Mouse (Mus musculus) erythroblast, embryonic 14.5 days (primary cell): Measurements from ENCODE around the gene Ak8. TPM values are rescaled to one million over a fixed set of nuclear protein-coding genes. Genes with fewer than 3 reads are reported as not detected.

Source experiments
- H3K27me3 ChIP-seq: 2 replicates; pipeline ENCODE4 v1.6.1; 2012; ENCODE audit warnings: inconsistent platforms; ENCODE audit not compliant: control insufficient read depth
- H3K36me3 ChIP-seq: 2 replicates; pipeline ENCODE4 v1.6.1; 2012; ENCODE audit warnings: mild to moderate bottlenecking, inconsistent platforms; ENCODE audit not compliant: control insufficient read depth
- H3K4me1 ChIP-seq: 2 replicates; pipeline ENCODE4 v1.6.1; 2012; ENCODE audit warnings: inconsistent platforms; ENCODE audit not compliant: control insufficient read depth
- H3K4me3 ChIP-seq: replicated peaks from 2 replicates; pipeline ENCODE3; 2012; ENCODE audit warnings: moderate library complexity, mild to moderate bottlenecking, inconsistent platforms
- H3K9me3 ChIP-seq: 2 replicates; pipeline ENCODE4 v1.6.1; 2012; ENCODE audit warnings: low read length, inconsistent platforms, mixed read lengths; ENCODE audit not compliant: control insufficient read depth
- GATA1 ChIP-seq: IDR thresholded peaks from 2 replicates; pipeline ENCODE4 v1.6.1; 2012; ENCODE audit warnings: low read length, inconsistent platforms, mixed read lengths
- TAL1 ChIP-seq: IDR thresholded peaks from 3 replicates; pipeline ENCODE4 v1.6.1; 2012; ENCODE audit warnings: low read length, inconsistent platforms, mixed read lengths
- polyA plus RNA-seq: library from polyadenylated mRNA; stranded (reverse); fragments of >175 nt; gene quantifications from 2 replicates; pipeline ENCODE4 v1.2.3, GENCODE M21; 2012

Ak8 gene
- polyA plus RNA-seq = not detected in 2 replicates

DNA sequence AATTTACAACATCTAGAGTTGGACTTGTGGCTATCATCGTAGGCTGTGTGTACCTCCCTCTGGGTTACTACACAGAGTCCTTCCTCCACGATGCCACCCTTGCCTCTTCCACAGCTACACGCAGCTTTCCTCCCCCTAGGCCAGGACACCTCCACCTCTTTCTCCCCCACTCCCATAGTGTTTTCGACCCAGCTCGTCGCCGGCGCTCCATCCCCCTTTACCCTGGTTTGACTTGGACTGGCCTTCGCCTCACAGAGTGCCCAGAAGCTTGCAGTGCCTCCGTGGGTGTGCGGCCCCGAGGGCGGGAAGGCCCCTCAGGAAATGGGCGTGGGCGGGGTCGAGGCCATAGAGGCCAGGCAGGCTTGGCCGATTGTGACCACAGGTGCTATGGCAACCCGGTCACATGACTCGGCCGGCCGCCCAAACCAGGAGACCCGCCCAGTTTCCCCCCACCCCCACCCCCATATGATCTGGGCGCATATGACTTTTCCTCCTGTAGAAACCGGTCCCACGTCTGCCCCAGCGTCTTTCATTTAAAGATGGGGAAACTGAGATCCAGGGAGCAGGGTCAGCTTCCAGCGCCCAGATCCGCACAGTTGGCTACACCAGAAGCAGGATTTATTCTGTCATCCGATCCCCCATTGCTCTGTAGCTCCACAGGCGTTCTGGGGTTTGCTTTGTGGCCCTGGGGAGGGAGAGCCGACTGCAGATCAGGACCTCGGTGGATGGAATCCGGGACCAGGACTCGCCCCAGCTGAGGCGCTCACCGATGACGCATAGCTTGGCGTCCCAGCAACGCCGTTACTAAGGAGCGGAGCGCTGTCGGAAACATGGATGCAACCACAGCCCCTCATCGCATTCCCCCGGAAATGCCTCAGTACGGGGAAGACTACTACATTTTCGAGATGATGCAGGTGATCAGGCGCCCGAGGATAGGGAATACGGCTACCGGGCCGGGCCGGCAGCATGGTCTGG lies at the start of gene Ak8, which contains the start of gene Spaca9:
TSS of gene Ak8 (plus strand) at position 804 of the 975 bp plus-strand sequence.
TSS of gene Spaca9 (minus strand) at position 367 of the 975 bp plus-strand sequence.
- H3K4me1 ChIP-seq = peaks cover 38% of the 10 kb centered on the region
- no peaks in the 10 kb centered on the region for H3K9me3 ChIP-seq
- peak within 1 kb of the TSS; percentile 64 for H3K4me3 ChIP-seq
- H3K36me3 ChIP-seq = no peaks in the 10 kb centered on the region
- H3K27me3 ChIP-seq = peaks cover 28% of the 10 kb centered on the region
- TF ChIP-seq GATA1 = no peak
- TF ChIP-seq TAL1 = no peak

DNA sequence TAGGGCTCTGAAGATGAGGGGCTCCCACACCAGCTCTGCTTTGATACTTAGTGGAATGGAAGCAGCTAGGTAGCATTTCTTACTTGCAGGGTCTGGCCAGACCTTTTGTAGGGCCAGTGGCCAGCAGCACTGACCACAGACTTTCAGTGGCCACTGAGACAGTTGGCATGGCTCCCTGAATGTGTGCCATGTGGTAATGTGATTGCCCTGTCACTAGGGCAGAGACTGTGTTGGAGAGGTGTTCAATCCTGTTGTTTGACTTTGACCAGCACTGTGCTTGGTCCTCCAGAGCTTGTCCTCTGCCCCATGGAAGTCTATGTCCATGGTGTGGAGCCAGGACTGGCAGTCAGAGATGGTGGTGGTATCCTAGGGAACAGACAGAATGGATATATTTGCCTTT lies 49.4 kb upstream of the Ak8 start:
- H3K4me1 ChIP-seq = peaks cover 14% of the 10 kb centered on the region
- no peak overlapping the region for H3K4me3 ChIP-seq
- TF ChIP-seq TAL1 = no peak
- TF ChIP-seq GATA1 = no peak
- H3K9me3 ChIP-seq = no peaks in the 10 kb centered on the region
- no peaks in the 10 kb centered on the region for H3K27me3 ChIP-seq
- H3K36me3 ChIP-seq = peaks cover 17% of the 10 kb centered on the region

DNA sequence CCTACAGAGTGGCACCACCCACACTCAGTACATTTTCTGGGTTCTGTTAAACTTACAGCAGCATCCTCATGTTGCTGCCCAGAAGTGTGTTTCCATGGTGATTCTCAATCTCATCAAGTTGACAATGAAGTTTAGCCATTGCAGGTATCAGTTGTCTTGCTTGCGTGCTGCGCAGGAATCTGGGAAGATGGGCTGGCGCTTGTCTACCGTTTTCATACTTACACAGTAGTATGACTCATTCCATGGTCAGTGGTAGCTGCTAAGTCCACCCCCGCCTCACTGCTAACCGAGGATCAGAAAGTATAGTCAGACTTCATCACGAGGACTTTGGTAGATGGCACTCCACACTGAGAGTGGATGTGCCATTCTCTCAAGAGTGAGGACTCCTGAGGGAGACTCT lies 46.6 kb upstream of the Ak8 start:
- H3K4me3 ChIP-seq = no peak overlapping the region
- no peaks in the 10 kb centered on the region for H3K9me3 ChIP-seq
- peaks cover 2% of the 10 kb centered on the region for H3K4me1 ChIP-seq
- no peaks in the 10 kb centered on the region for H3K27me3 ChIP-seq
- peaks cover 38% of the 10 kb centered on the region for H3K36me3 ChIP-seq
- TF ChIP-seq GATA1 (no peak), TAL1 (no peak)

DNA sequence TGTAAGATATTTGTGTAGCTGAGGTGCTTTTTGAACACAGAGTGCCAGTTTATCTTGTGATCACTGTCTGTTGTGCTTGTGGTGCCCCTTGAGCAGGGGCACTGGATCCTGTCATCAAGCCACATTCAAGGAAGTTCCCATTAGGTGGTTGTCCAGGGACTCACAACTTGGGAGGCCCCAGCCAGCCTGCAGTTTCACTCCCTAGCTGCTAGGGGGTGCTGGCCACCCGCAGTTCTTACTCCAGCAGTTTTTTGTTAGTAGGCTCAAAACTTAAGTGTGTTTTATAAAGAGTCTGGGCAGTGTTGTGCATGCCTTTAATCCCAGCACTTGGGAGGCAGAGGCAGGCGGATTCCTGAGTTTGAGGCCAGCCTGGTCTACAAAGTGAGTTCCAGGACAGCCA lies 45.7 kb upstream of the Ak8 start:
- TF ChIP-seq TAL1 = no peak
- peaks cover 47% of the 10 kb centered on the region for H3K36me3 ChIP-seq
- H3K4me1 ChIP-seq = peaks cover 9% of the 10 kb centered on the region
- no peaks in the 10 kb centered on the region for H3K27me3 ChIP-seq
- H3K9me3 ChIP-seq = no peaks in the 10 kb centered on the region
- no peak overlapping the region for H3K4me3 ChIP-seq

DNA sequence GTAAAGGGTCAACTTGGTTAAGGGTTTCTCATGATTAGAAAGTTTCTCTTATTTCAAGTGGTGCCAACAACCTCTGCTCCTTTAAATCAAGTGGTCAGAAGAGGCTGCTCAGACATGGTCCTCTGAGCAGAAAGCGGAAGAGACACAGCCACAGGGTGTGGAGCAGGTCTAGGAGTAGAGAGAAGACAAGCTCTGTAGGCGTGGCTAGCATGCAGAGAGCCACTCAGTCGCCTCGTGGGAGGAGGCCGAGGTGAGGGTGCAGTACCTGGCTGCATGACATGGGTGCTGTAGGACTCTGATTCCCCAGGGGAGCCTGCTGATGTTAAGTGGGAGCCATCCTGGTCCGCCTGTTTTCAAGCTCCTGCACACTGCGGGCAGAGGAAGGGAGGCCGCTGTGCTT lies 43.7 kb upstream of the Ak8 start:
- peaks cover 7% of the 10 kb centered on the region for H3K4me1 ChIP-seq
- TF ChIP-seq TAL1 (no peak), GATA1 (no peak)
- no peak overlapping the region for H3K4me3 ChIP-seq
- no peaks in the 10 kb centered on the region for H3K27me3 ChIP-seq
- H3K9me3 ChIP-seq = no peaks in the 10 kb centered on the region
- H3K36me3 ChIP-seq = peaks cover 65% of the 10 kb centered on the region

DNA sequence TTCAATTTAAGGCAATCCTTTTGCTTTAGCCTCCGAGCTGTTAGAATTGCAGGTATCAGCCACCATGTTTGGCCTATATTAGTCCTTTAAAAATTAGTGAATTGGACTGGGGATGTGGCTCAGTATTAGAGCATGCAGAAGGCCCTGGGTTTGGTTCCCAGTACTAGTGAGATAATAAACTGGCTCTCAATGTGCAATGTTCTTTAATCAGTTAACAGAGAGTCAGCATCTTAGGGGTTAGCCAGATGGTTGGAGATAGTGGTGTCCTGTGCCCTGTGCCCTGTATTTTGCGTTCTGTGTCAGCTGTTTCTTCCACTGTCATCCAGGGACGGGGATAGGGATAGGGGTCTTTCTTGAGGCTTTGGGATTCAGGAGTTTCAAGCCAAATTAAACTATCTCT lies 37.1 kb upstream of the Ak8 start:
- Histone ChIP-seq H3K36me3 (peaks cover 98% of the 10 kb centered on the region), H3K27me3 (no peaks in the 10 kb centered on the region), H3K4me3 (no peak overlapping the region), H3K4me1 (peaks cover 30% of the 10 kb centered on the region), H3K9me3 (no peaks in the 10 kb centered on the region)
- TF ChIP-seq GATA1 (no peak), TAL1 (no peak; the same call in 2 of the 3 replicates)

DNA sequence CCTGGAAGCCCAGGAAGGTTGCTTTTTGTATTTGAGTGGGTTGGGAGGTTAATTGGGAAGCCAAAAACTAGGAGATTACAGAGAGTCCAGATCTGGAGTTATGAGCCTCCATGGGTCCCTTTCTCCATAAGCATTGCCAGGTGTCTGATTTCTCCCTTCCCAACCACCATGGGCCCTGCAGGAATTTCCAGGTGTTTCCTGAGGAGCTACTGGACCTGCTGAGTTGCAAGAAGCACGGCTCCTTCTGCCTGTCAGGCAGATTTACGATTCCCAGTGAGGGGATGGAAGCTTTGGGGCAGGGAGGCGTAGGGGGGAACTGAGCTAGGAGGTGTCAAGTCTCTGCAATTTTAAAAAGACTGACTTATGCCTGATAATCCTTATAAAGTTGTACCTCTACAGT lies 34.1 kb upstream of the Ak8 start:
- peaks cover 23% of the 10 kb centered on the region for H3K4me1 ChIP-seq
- H3K9me3 ChIP-seq = no peaks in the 10 kb centered on the region
- H3K4me3 ChIP-seq = no peak overlapping the region
- peaks cover 96% of the 10 kb centered on the region for H3K36me3 ChIP-seq
- TF ChIP-seq TAL1 = no peak
- TF ChIP-seq GATA1 = no peak
- H3K27me3 ChIP-seq = no peaks in the 10 kb centered on the region

DNA sequence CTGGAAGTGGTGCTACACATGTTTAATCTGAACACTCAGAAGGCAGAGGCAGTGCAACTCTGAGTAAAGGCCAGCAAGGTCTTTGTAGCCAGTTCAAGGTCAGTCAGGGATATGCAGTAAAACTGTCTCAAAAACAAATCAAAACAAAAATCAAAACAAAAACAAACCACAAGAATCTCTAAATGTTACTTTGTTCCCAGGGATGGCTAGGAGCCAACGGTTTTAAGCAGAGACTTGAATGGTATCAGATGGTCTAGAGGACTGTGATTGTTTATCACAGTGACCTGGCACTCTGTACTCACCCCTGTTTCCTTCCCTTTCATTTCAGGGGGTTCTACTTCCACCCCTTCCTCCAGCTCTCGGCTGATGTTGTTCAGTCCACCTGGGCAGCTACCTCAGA lies 28.5 kb upstream of the Ak8 start:
- TF ChIP-seq GATA1 = no peak
- TF ChIP-seq TAL1 = no peak
- Histone ChIP-seq H3K27me3 (no peaks in the 10 kb centered on the region), H3K4me1 (peaks cover 4% of the 10 kb centered on the region), H3K9me3 (no peaks in the 10 kb centered on the region), H3K36me3 (peaks cover 95% of the 10 kb centered on the region), H3K4me3 (no peak overlapping the region)

DNA sequence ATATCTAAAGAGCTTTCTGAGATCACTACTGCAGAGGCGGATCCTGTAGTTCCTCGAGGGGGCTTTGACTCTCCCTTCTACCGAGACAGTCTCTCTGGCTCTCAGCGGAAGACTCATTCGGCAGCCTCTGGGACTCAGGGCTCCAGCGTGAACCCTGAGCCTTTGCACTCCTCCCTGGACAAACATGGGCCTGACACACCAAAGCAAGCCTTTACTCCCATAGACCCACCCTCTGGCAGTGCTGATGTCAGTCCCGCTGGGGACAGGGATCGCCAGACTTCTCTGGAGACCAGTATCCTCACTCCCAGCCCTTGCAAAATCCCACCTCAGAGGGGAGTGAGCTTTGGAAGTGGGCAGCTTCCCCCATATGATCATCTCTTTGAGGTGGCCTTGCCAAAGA lies 24.0 kb upstream of the Ak8 start:
- H3K4me1 ChIP-seq = no peaks in the 10 kb centered on the region
- no peaks in the 10 kb centered on the region for H3K9me3 ChIP-seq
- TF ChIP-seq TAL1 (no peak), GATA1 (no peak)
- no peaks in the 10 kb centered on the region for H3K27me3 ChIP-seq
- H3K4me3 ChIP-seq = no peak overlapping the region
- H3K36me3 ChIP-seq = peaks cover 96% of the 10 kb centered on the region
